Mouse (Mus musculus): ENCODE results near the gene Glo1.

GRCm38 (mm10) chr17:30556512-30556911 lies 70.2 kb downstream of the Glo1 start:
- TF ChIP-seq CTCF (IDR thresholded peaks at IDR 0.05) (no peak), EP300 (IDR thresholded peaks at IDR 0.05; ENCODE audit: insufficient read depth, low read depth, low read length) (no peak)
